Mouse (Mus musculus) spleen, adult 2 months (tissue): ENCODE results near the gene Lefty1.
A peak's percentile ranks its signal among the peaks of the same experiment; 100 is the strongest.

Source experiments
- CTCF ChIP-seq: fragments of 200-500 bp; IDR thresholded peaks from 2 replicates; pipeline ENCODE4 v1.5.1; 2011; ENCODE audit warnings: mild to moderate bottlenecking, inconsistent platforms; ENCODE audit not compliant: insufficient read depth, insufficient read length, insufficient replicate concordance; ENCODE audit errors: extremely low read depth
- POLR2A ChIP-seq: fragments of 200-500 bp; IDR thresholded peaks from 2 replicates; pipeline ENCODE4 v1.6.1; 2011; ENCODE audit warnings: low read depth, low read length, inconsistent platforms

GRCm38 (mm10) chr1:180976110-180976679 lies 41.4 kb downstream of the Lefty1 start:
- TF ChIP-seq POLR2A (no peak), CTCF (peak; percentile 88)
